Mouse (Mus musculus) CH12.LX (cell line): ENCODE measurements around the gene Hspb9.

ENCODE experiments used
- BHLHE40 ChIP-seq: IDR thresholded peaks from 2 replicates; pipeline ENCODE4 v1.6.1; 2011; ENCODE audit warnings: mild to moderate bottlenecking, low read depth, low read length, improper control_type of control experiment
- CHD2 ChIP-seq: IDR thresholded peaks from 2 replicates; pipeline ENCODE4 v1.6.1; 2011; ENCODE audit warnings: low read length, improper control_type of control experiment
- CTCF ChIP-seq, 2 experiments: IDR thresholded peaks in 1 of 2; conservative IDR thresholded peaks in 1 of 2; 2 replicates each; pipeline ENCODE4 v1.5.1; 2011 to 2012; ENCODE audit warnings: low read depth in 2 of 2, low read length in 2 of 2, improper control_type of control experiment in 1 of 2, inconsistent platforms in 1 of 2, mild to moderate bottlenecking in 1 of 2, moderate library complexity in 1 of 2
- EP300 ChIP-seq: IDR thresholded peaks from 2 replicates; pipeline ENCODE4 v1.6.1; 2011; ENCODE audit warnings: low read length, improper control_type of control experiment
- KAT2A ChIP-seq: IDR thresholded peaks from 2 replicates; pipeline ENCODE4 v1.6.1; 2012; ENCODE audit warnings: low read length, improper control_type of control experiment, inconsistent platforms; ENCODE audit not compliant: insufficient replicate concordance
- MEF2A ChIP-seq: IDR thresholded peaks from 2 replicates; pipeline ENCODE4 v1.6.1; 2014; ENCODE audit warnings: low read depth, mild to moderate bottlenecking, inconsistent platforms, low read length, improper control_type of control experiment, borderline replicate concordance
- POLR2A ChIP-seq: IDR thresholded peaks from 2 replicates; pipeline ENCODE4 v1.6.1; 2011; ENCODE audit warnings: low read depth, mild to moderate bottlenecking, improper control_type of control experiment, low read length
- POLR2AphosphoS2 ChIP-seq: IDR thresholded peaks from 2 replicates; pipeline ENCODE4 v1.6.1; 2011; ENCODE audit warnings: low read depth, low read length, improper control_type of control experiment
- RCOR1 ChIP-seq: conservative IDR thresholded peaks from 2 replicates; pipeline ENCODE4 v1.6.1; 2012; ENCODE audit warnings: low read depth, mild to moderate bottlenecking, inconsistent platforms, low read length, improper control_type of control experiment
- SIN3A ChIP-seq: IDR thresholded peaks from 2 replicates; pipeline ENCODE4 v1.6.1; 2012; ENCODE audit warnings: low read length, improper control_type of control experiment, inconsistent platforms
- USF1 ChIP-seq: IDR thresholded peaks from 2 replicates; pipeline ENCODE4 v1.6.1; 2014; ENCODE audit warnings: low read depth, mild to moderate bottlenecking, inconsistent platforms, low read length, improper control_type of control experiment
- USF2 ChIP-seq: conservative IDR thresholded peaks from 2 replicates; pipeline ENCODE4 v1.6.1; 2011; ENCODE audit warnings: low read depth, low read length, improper control_type of control experiment
- ZC3H11A ChIP-seq: IDR thresholded peaks from 2 replicates; pipeline ENCODE4 v1.6.1; 2012; ENCODE audit warnings: low read depth, mild to moderate bottlenecking, inconsistent platforms, low read length, improper control_type of control experiment
- ZMIZ1 ChIP-seq: IDR thresholded peaks from 2 replicates; pipeline ENCODE4 v1.6.1; 2012; ENCODE audit warnings: low read depth, mild to moderate bottlenecking, inconsistent platforms, low read length, improper control_type of control experiment

DNA sequence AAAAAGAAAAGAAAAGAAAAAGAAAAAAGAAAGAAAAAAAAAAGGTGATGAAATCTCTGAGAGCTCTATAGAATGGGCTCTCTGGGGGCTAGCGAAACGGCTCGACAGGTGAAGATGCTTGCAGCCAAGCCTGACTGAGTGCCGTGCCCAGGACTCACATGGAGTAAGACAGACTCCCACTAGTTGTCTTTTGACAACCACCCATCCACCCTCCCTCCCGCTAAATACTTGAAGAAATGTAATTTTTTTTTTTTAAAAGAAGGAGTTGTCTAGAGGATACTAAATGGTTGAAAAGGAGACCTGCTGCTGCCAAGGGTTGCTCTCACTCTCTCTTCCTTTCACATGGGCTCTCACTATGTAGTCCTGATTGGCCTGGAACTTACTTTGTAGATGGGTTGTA is 25.1 kb downstream of the Hspb9 start:
- TF ChIP-seq CTCF (conservative IDR thresholded peaks at IDR 0.05 in 1 of 2, IDR thresholded peaks at IDR 0.05 in 1 of 2; ENCODE audit: low read depth in 2 of 2, low read length in 2 of 2) (no peak), POLR2A (no peak), USF1 (no peak), ZMIZ1 (no peak), ZC3H11A (no peak), CHD2 (no peak), EP300 (no peak), BHLHE40 (no peak), KAT2A (no peak), RCOR1 (no peak), MEF2A (no peak), USF2 (no peak), SIN3A (no peak), POLR2AphosphoS2 (no peak)
